Mouse (Mus musculus) kidney, adult 11 months (tissue): ENCODE measurements around the gene Cntnap5b.
"Not testable (repeated sequence)": the region's sequence is repeated elsewhere in the genome, so short reads cannot be mapped to it uniquely, and the experiment has no call there.

Source experiments
- DNase-seq: peaks from one replicate; pipeline ENCODE4 v3.0.0; 2022

Cntnap5b gene

DNA sequence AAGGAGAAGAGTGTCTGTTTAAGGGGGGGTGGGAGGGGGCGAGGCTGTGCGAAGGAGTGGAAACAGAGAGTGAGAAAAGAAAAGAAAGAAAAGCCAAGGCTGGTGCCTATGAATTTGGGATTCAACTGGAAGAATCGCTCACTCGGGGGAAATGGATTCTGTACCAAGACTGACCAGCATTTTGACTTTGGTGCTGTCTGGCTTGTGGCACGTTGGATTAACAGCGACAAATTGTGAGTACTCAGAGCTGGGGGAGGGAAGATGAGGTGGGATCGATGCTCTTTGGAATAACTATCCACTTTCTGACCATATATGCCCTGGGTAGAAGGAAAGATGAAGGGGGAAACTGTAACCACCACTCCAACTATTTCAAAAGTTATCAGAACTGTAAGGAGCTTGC is at the start of gene Cntnap5b:
TSS of gene Cntnap5b (plus strand) at position 152 of the 400 bp plus-strand sequence.
- no peak for DNase-seq

DNA sequence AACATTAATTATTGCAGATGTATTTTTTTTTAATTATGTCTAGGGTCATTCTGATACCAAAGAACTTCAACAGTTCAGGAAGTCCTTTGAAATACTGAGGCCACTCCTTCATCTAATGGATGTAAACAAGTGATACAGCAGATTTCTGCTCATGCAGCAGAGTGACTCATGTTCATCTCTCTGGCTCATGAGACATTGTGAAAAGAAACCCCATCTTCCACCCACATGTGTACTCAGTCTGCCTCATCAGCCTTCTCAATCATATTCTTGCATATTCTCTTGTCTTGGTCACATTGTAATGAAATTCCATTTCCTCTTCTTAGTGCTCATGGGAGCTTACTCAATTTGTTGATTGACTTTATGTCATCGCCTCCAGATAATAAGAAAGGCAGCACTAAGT is 12.6 kb upstream of the Cntnap5b start:
- no peak for DNase-seq

DNA sequence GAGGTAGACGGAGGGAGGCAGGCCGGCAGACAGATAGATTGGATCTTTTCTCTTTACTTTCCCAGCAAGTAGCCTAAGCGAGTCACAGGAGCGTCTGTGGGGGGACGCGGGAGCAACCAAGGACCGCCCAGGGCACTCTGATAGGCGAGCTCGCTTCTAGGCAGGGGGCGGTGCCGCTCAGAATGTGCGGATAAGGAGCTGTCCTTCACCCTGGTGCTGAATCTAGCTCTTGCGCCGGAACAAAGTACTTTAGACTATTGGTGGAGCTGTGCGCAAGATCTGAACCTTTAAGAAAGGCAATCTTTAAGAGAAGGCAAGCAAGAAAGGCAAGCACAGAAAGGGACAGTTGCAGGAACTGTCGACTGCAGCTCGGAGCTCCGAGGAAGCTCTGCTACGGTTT is 382 bp upstream of the Cntnap5b start:
- no peak for DNase-seq

DNA sequence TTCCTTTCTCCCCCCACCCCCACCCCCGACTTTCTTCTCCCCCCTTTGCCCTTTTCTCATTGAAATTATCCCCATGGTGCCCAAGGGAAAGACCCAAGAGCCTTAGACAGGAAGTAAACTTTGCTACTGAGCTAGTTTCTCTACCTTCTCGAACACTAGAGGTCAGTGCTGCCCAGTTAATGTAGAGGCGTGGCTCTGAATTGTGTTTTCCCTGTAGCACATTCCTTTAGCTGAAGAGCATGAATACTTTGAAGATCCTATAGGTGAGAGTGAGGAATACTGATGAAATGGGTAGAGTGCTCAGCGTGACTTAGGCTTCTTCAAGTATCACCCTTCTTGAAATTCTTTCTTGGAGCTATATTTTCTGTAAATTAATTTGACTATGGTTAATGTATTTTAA is 1.6 kb downstream of the Cntnap5b start:
- DNase-seq: no peak

DNA sequence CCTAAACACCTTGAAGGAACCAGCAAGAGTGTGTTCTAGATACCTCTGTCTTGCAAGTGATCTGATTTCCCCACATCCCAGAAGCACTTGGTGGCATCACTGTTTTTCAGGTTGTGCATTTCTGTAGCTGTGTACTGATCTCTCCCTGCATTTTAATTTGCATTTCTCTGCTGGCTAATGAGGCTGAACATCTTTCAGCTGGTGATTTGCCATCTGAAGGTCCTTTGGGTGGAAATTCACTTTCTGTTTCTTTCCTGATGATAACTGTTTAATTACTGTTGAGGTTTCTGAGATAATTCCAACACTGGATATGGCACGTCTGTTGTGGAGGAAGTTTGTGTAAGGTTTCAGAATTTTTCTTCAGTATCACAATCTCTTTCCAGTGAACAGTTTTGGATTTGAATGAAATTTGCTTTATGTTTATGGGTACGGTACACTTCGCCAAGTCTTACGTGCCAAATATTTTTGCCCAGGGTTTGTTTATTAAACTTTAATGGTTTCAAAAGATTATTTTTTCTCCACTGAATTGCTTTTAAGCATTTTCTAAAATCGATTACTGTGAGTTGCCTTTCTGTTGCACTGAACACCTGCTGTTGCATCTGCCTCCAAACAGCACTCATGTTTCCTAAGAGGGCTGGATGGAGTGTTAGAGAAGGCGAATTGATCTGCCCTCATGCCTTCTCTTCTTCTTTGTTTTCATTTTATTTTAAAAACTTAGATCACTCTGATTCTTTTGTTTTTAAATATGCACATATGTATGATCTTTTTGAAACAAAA is 41.0 kb downstream of the Cntnap5b start:
- no peak for DNase-seq

DNA sequence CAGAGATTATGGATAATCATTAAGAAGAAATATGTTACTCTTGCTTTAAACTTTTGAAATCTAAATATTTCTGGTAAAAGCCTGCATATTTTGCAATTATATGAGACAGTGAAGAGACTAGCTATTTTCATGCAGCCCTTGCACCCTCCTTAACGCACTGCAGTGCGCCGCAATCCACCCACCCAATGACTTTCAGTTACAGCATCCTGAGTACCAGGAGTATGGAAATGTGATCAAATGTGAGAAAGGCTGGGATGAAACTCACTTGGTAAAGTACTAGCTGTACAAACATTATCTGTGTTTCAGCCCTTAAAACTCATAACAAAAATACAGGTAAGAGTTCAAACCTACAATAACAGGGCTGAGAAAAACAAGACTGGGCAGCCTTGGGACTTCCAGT is 99.8 kb downstream of the Cntnap5b start:
- DNase-seq: no peak

DNA sequence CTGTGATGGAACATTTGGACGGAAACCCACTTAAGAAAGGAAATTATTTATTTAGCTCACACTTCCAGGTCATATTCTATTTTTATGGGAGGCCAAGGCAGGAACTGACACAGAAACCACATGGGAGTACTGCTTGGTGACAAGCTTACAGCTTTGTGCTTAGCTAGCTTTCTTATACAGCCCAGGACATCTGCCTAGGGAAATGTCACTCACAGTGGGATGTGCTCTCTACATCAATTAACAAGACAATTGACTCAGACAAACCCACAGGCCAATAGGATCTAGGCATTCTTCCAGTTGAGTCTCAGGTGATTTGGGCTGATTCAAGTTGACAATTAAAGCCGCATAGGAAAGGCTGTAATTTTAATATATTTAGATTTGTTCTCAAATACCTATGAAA is 135.2 kb downstream of the Cntnap5b start:
- no peak for DNase-seq

DNA sequence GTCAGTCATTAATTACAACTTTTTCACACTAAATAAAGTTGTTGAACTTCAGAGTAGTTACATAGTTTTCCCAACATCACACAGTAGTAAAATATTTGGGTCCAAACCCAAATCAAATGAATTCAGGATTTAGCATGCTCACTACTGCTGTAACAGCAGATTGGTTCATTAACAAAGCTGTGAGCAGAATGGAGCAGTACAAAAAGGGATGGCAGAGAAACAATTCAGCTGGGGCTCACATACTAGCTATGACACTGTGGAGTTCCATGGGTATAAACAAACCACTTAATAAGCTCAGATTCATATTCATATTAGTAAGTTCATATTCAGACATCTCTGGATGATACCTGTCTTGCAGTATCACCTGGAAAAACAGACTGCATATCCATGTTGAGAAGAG is 170.9 kb downstream of the Cntnap5b start:
- no peak for DNase-seq

DNA sequence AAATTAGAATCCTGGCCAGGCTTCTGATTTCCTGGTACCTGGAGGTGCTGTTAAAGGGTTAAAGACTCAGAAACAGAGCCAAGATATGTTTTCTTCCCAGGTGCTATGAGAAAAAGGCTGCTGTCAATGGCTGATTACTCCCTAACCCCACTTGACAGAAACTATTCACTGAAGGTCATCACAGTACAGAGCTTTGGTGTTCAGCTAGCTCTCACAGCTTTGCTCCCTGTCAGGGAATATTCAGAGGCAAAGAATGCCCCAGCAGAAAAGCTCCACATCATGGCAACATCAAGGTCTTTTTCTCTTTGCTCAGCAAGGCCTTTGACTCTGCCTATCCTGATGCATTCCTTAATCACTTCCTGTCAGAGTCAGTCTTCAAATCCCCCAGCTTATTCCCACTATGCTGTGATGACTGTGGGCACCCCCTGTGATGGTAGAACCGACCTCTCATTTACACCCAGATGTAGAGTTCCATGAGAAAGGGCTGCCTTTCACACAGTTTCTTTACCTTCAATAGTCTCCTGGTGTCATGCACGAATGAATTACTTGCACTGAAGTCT is 186.9 kb downstream of the Cntnap5b start:
- DNase-seq: no peak

DNA sequence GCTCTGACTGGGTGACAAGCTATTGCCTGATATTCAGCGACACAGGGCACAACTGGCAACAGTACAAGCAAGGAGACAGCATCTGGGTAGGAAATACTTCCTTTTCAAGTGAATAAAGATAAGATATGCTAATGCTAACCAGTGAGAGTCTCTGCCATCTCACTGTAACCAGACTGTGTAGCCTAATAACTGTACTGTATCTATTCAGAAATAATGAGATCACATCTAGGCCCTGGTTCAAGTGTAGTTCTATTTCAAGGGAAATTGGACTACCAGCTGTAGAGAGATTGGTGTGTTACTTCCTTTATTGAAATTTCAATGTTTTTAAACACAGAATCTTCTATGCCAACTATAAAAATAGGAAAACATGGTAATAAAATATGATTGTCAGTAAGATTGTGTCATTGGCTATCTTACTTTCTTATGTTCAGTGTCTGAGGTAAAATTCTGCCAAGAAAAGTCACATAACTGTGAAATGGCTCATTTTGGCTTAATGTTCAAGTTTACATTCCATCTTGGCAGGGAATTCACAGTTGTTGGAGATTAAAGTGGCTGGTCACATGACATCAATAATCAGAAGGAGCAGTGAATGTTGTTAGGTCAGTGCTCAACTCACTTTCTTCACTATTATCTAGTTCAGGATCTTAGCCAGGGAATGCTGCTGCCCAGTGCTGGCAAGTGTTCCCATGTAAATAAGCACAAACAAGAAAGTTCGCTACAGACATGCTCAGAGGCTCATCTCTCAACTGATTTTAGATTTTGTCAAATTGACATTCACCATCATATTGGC is 194.9 kb downstream of the Cntnap5b start:
- DNase-seq: no peak

DNA sequence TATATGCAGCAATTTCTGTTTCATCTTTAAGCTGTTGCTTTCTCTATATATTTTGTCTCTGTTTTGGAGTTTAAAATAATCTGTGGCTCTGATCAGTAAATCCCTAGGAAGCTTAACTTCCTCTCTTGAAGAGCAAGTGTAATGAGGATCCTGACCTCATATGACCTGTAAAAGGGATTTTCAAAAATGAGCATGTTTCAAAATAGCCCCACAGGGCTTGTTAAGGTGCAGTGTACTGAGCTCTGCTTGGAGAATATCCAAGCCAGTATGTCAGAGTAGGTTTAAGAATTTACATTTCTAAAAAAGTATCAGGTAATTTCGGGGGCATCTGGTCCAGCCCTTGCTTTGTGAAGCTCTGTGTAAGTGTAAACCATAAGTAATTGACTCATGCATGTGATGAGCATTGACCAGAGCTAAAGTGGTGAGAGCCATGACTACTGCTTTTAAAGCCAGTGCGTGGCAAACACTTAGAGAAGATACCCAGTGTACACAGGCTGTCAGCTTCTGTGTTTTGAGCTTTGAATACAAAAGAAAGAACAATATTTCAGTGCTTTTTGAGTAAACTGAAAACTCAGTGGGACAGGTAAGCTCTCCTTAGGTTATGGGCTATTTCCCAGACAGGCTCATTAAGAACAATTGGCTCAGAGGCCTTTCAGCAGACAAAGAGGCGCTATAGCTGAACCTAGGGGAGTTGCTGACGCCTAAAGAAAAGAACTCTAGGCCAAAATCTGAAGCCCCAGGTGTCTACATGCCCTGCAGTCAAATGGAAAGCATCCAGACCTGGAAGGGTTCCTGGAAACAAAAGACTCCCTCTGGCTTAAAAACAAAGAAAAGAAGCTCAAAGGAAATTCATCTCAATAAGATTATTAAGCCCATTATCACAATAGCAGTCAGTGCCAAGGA is 197.9 kb downstream of the Cntnap5b start:
- no peak for DNase-seq

DNA sequence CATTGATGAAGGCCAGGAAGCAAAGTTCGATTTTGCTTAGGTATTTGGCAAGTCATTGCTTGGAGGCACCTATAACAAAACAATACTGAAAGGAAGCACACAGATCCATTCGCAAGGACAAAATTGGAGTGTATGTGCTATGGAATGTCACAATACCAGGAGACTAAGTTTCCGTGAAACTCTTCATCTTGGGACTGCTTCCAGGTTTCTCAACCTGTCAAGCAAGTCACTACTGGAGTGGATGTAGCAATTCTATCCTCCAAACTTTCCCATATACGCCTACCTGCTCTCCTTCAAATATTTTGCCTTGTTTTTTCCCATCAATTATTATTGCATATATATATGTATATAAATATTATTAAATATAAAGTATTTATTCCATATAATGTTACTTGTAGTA is 228.7 kb downstream of the Cntnap5b start:
- not testable (repeated sequence) for DNase-seq

DNA sequence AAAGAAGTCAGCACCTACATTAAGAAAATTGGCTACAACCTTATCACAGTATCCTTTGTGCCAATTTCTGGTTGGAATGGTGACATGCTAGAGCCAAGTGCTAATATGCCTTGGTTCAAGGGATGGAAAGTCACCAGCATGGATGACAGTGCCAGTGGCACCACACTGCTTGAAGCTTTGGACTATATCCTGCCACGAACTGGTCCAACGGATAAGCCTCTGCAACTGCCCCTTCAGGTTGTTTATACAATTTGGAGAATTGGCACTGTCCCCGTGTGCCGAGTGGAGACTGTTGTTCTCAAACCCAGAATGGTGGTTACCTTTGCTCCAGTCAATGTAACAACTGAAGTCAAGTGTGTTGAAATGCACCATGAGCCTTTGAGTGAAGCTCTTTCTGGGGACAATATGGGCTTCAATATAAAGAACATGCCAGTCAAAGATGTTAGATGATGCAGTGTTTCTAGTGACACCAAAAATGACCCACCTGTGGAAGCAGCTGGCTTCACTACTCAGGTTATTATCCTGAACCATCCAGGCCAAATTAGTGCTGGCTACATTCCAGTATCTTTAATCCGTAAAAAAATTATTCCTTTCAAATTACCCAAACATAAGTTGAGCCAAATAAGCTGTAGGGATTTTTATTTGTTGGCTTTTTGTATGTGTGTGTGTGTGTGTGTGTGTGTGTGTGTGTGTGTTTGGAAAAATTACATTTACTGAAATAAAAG is 233.6 kb downstream of the Cntnap5b start:
- no peak for DNase-seq

DNA sequence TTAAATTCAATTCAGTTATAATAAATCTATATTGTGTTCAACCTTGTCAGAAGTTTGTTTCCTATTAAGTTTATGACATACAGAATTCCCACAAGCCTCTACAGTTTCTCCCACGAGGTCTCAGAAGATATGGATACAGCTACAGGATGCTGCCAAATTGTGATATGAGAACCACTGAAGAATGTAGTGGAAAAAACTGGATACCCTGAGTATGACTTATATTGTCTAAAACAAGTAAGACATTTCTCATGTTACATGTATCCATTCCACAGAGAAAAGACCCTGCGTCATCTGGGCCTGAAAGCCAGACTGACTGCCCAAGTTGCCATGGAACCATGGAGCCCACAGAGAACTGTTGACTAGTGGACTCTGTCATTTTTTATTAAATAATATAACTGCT is 269.2 kb downstream of the Cntnap5b start:
- no peak for DNase-seq

DNA sequence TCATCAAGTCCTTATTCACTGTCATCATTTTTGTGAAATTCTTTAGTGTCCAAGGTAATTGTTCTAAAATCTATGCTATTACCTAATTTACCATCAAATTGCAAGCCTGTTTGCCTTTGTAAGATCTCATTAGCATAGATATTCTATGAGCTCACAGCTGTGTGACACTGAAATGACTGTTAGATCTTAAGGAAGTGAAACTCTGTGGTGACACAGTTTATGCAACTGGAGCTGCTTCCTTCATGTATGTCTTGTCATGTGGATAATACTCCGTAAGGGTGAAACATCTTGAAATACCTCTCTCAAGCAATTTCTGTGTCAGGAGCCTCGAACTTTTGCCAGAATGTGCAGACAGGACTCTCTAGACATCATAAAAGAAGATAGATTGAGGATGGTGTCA is 307.2 kb downstream of the Cntnap5b start:
- DNase-seq: no peak

DNA sequence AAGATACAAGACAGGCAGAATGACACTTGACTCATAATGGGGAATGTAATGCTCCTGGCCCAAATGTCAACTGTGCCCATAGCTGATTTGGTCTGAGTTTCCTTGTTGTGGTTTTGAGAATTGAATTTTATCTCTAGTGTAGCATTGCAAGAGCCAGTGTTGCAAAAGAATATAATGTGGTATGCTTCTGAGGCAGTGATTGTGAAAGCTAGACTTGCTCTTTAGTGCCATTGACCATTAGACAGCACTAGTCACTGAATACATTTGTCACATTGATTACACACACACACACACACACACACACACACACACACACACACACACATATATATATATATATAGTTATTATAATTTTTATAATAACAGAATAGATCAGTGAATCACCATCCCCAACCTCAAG is 328.0 kb downstream of the Cntnap5b start:
- DNase-seq: no peak

DNA sequence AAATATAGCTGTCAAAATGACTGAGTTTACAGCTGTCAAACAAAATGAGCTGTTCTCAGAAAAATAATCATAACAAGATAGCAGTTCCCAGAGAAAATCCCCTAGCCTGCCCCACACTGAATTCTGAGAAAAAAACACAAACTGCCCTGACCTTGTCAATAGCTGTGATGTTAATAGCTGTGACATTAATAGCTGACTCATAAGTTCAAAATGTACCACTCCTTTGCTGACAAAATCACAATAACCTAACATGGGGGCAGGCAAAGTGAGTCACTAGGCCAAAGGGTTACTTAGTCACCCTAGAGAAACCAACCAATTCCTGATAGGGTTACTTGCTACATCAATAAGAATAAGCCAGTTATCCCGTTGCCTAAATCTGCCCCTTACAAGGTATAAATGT is 328.5 kb downstream of the Cntnap5b start:
- no peak for DNase-seq

DNA sequence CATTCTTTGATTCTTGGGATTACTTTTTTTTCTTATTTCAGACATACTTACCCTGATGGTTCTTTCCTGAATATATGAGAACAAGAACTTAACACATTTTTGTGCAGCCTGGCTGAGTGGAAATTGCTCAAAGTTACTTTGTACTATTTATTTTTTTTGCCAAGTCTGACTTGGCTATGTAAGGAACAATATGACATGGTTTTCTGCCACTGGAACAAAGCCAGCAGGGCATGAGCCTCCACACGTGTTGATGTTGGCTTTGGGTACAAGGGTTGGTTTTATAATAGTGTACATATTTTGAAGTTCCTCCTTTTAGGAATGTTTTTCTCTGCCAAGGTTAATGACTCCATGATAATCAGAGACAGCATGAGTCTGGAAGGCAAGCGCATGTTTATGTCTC is 331.8 kb downstream of the Cntnap5b start:
- no peak for DNase-seq

DNA sequence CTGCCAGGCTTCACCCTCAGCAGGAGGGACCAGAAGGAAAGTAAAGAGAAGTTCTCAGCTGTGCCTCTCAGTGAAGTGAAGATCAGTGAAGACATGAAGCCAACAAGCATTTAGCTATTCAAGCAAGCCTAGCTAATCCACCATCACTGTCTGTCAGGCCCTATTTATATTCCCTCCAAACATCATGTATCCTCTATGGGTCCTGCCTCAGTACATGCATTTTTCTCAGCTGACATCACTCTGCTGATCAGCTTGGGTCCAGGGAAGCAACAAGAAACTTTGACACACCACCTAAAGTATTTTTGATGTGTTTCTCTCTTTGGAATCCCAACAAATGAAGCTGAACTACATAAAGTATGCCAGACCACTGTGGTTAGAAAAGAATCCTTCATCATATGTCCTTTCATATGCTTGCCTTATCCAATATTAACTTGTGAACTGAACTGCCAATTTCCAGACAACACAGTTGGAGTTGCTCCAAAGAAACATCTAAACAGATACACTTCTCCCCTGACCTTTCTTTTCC is 349.9 kb downstream of the Cntnap5b start:
- DNase-seq: no peak

DNA sequence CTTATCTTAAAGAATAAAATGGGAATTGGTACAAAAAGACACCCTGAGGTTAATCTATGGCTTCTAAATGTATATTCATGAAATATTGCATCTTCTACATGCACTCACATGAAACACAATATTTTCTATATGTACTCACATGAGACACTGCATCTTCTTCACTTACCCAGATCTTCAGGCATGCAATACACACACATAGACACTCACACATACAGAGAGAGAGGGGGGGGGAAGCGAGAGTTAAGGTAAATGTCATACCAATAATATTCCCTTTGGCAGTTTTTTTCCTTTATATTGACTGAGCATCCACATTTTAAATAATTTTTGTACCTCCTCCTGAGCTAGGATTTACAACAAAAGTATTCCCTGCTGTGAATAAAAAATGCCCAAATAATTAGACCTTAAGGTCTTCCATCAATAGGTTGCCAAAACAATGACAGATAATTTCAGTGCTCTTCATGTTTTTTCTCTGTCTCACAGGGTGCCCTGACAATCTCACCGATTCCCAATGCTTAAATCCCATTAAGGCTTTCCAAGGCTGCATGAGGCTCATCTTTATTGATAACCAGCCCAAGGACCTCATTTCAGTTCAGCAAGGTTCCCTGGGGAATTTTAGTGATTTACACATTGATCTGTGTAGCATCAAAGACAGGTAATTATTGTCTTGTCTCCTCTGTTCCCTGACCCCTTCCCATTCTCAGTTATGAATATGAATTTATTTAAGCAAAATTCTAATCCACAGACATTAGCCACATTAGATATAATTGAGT is 391.2 kb downstream of the Cntnap5b start:
- no peak for DNase-seq

DNA sequence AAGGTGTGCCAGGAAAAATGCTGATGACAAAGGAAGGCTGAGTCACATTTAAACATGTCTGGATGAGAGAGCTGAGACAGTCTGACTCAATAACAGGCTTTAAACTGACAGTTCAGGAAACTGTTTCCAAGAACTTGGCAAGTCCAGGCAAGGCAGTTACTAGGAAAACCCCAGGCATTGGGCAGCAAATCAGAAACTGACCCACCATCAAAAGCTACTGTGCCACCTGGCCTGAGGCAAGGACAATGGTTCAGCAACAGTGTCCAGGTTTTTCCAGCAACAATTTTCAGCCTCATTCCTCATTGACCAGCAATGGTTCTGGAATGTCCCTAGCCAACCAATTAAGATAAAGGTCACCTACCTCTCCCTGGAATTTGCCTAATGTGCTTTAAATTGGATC is 399.0 kb downstream of the Cntnap5b start:
- no peak for DNase-seq
